Mouse (Mus musculus) 3134 (cell line): ENCODE results near the gene Pfn5.
"Not testable (repeated sequence)": the region's sequence is repeated elsewhere in the genome, so short reads cannot be mapped to it uniquely, and the experiment has no call there.

Experiments used
- DNase-seq: peaks from one replicate; pipeline ENCODE4 v3.0.0-alpha.2; 2011; ENCODE audit warnings: low spot score; ENCODE audit not compliant: insufficient read length; ENCODE audit errors: extremely low read depth

The Pfn5 gene

GRCm38 (mm10) chrX:95557887-95558286 lies at the start of gene Pfn5, which contains the start of gene Asb12:
Pfn5 (plus strand) TSS chrX:95558104.
Asb12 (minus strand) TSS chrX:95557987.
- no peak for DNase-seq

- no peak for DNase-seq
Observed at GRCm38 (mm10) chrX:95523883-95524282, 34.0 kb upstream of the Pfn5 start.

GRCm38 (mm10) chrX:95525166-95525565 lies 32.7 kb upstream of the Pfn5 start:
- DNase-seq = no peak

GRCm38 (mm10) chrX:95535493-95535892 lies 22.4 kb upstream of the Pfn5 start:
- DNase-seq = not testable (repeated sequence)

GRCm38 (mm10) chrX:95554321-95554720 lies 3.6 kb upstream of the Pfn5 start:
- no peak for DNase-seq

GRCm38 (mm10) chrX:95600609-95601008 lies 42.7 kb downstream of the Pfn5 start:
- no peak for DNase-seq
